Mouse (Mus musculus) T-helper 17 cell (primary cell): ENCODE results near the gene Foxf1.

Experiments used
- in situ Hi-C, 2 experiments: fragments of 300-600 bp; cut with MboI, MseI; formaldehyde crosslinking; loops; 1 replicate in 1 of 2; 2 replicates in 1 of 2; pipeline ENCODE4 v1.15.1; 2025; ENCODE audit warnings: high pct_unique_total_duplicates in 2 of 2

Foxf1 gene

GRCm38 (mm10) chr8:121084210-121084951 is at the start of gene Foxf1:
Gene Foxf1 (plus strand): TSS chr8:121084386.
- in situ Hi-C loops: loop anchor here (10.0 to 25.0 kb wide), 2 partner anchors 430 to 447 kb away; partner anchors contain the start of gene 1190005I06Rik (in 1 of the 2)

GRCm38 (mm10) chr8:121035611-121036010 is 48.6 kb upstream of the Foxf1 start:
- in situ Hi-C loops: loop anchor here in 1 of 2 experiments (10.0 kb wide), 1 partner anchor 1901 kb away; no protein-coding TSS in a partner anchor

- in situ Hi-C loops: no loop called here
These were observed 40.3 kb upstream of the Foxf1 start for GRCm38 (mm10) chr8:121043719-121044440.

- in situ Hi-C loops: no loop called here
These were observed 36.7 kb upstream of the Foxf1 start for GRCm38 (mm10) chr8:121047441-121047840.

- in situ Hi-C loops: no loop called here
These were observed 26.1 kb upstream of the Foxf1 start for GRCm38 (mm10) chr8:121058081-121058480.

GRCm38 (mm10) chr8:121059098-121059497 is 25.1 kb upstream of the Foxf1 start:
- in situ Hi-C loops: no loop called here

GRCm38 (mm10) chr8:121062521-121062920 is 21.7 kb upstream of the Foxf1 start:
- in situ Hi-C loops: no loop called here

GRCm38 (mm10) chr8:121063649-121064048 is 20.5 kb upstream of the Foxf1 start:
- in situ Hi-C loops: no loop called here

- in situ Hi-C loops: no loop called here
These were observed 12.7 kb upstream of the Foxf1 start for GRCm38 (mm10) chr8:121071454-121071853.

GRCm38 (mm10) chr8:121072406-121073130 is 11.6 kb upstream of the Foxf1 start:
- in situ Hi-C loops: no loop called here

GRCm38 (mm10) chr8:121073174-121074107 is 10.7 kb upstream of the Foxf1 start:
- in situ Hi-C loops: no loop called here

GRCm38 (mm10) chr8:121074108-121074847 is 9.9 kb upstream of the Foxf1 start:
- in situ Hi-C loops: no loop called here

GRCm38 (mm10) chr8:121074848-121075145 is 9.4 kb upstream of the Foxf1 start:
- in situ Hi-C loops: loop anchor here (5.0 to 25.0 kb wide), 2 partner anchors 247 to 437 kb away; partner anchors contain the start of gene 1190005I06Rik (in 1 of the 2)

GRCm38 (mm10) chr8:121075936-121076335 is 8.2 kb upstream of the Foxf1 start:
- in situ Hi-C loops: loop anchor here (5.0 to 25.0 kb wide), 2 partner anchors 249 to 439 kb away; partner anchors contain the start of gene 1190005I06Rik (in 1 of the 2)

GRCm38 (mm10) chr8:121076555-121076954 is 7.6 kb upstream of the Foxf1 start:
- in situ Hi-C loops: loop anchor here (5.0 to 25.0 kb wide), 2 partner anchors 249 to 439 kb away; partner anchors contain the start of gene 1190005I06Rik (in 1 of the 2)

GRCm38 (mm10) chr8:121078721-121079120 is 5.5 kb upstream of the Foxf1 start:
- in situ Hi-C loops: loop anchor here (5.0 to 25.0 kb wide), 2 partner anchors 251 to 441 kb away; partner anchors contain the start of gene 1190005I06Rik (in 1 of the 2)

GRCm38 (mm10) chr8:121079201-121079600 is 5.0 kb upstream of the Foxf1 start:
- in situ Hi-C loops: loop anchor here (5.0 to 25.0 kb wide), 2 partner anchors 252 to 442 kb away; partner anchors contain the start of gene 1190005I06Rik (in 1 of the 2)

GRCm38 (mm10) chr8:121079944-121080343 is 4.2 kb upstream of the Foxf1 start:
- in situ Hi-C loops: loop anchor here (5.0 to 25.0 kb wide), 3 partner anchors 253 to 443 kb away; partner anchors contain the start of gene 1190005I06Rik (in 1 of the 2)

GRCm38 (mm10) chr8:121080361-121081090 is 3.7 kb upstream of the Foxf1 start:
- in situ Hi-C loops: loop anchor here (10.0 to 25.0 kb wide), 2 partner anchors 426 to 443 kb away; partner anchors contain the start of gene 1190005I06Rik (in 1 of the 2)
